Mouse (Mus musculus): ENCODE data around the gene Gm525.

DNA sequence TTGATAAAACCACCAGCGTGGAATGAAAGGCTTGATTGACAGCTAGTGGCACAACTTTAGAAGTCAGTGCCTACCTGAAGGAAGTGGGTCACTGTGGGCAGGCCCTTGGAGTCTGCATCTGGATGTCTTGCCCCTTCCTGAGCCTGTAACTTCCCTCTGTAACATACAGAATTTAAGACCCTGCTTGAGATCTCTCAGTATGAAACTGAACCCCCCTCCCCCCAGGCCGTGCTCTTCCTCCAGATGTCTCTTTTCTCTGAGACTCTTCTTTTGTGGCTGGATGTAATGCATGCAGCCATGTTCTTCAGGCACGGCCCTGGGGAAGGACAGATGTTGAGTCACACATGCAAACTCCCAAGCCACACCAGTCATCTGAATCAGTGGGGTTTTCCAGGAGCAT lies 21.7 kb downstream of the Gm525 start:
- no peak for TF ChIP-seq CTCF (IDR thresholded peaks at IDR 0.05; ENCODE audit: low read depth)
- no peak for TF ChIP-seq EP300 (optimal IDR thresholded peaks at IDR 0.05)

All from stomach, postnatal 0 days (tissue).